ENCODE assay signal across 8 mouse cellular contexts in the genomic region with DNA sequence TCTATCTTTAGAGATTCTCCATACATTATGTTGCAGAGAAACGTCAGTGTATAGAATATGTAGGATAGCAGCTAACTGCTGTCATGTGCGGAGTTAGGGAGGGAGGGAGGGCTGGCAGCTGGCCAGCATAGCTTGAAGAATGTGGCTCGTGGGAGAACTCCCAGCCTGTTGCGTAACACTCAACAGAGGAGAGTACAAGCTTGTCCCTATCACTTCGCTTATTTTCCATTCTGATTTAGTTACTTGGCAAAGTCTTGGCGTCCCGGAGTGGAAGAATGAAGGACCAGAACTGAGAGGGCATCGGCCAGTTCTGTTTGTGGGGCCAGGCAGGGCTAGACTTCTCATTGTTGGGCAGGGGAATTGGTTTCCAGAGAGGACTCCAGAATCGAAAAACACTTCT. TPM values are rescaled to one million over a fixed set of nuclear protein-coding genes. Genes with fewer than 3 reads are reported as not detected.
A peak's percentile ranks its signal among the peaks of the same experiment; 100 is the strongest.
DNase-seq lines count a peak whose midpoint lies in the region; ATAC-seq lines count a peak whose summit lies in the region.
"Had no signal": no experiment of that assay in that cellular context is flagged by ENCODE, and none has a peak within 500 bp of the region (broad histone marks: within the 10 kb centered on the region; RNA-seq: fewer than 3 reads in every experiment).

No protein-coding gene starts in this region.

- no peak overlapping the region for H3K9ac ChIP-seq in intestine, embryonic 15.5 days
- no peak overlapping the region for H3K9ac ChIP-seq in midbrain, embryonic 15.5 days

- H3K36me3 ChIP-seq in intestine, embryonic 15.5 days: 0 out of 2 replicates have a peak, but pooled peaks cover 2% of the 10 kb centered on the region
- H3K36me3 ChIP-seq in midbrain, embryonic 15.5 days (replicated peaks): no peaks in the 10 kb centered on the region

- peak; percentile 45 to 47 for DNase-seq in adrenal gland, adult 18-20 months (ENCODE audit: low spot score in 2 of 2)
- DNase-seq in brain, embryonic 18.5 days (ENCODE audit: low read depth, low spot score): peak; percentile 40
- peak; percentile 48 for DNase-seq in gastrocnemius, postnatal 14 days
- peak; percentile 60 for DNase-seq in left cerebral cortex, postnatal 4 days
- peak; percentile 44 for DNase-seq in urinary bladder, postnatal 25 days (ENCODE audit: low spot score)

- intact Hi-C loops in gastrocnemius, postnatal 14 days (cut with DNase I; ENCODE audit: low total_unique reads): loop anchor here (5.0 kb wide), 1 partner anchor 113 kb away; no protein-coding TSS in a partner anchor
- intact Hi-C loops in left cerebral cortex, postnatal 4 days (cut with DNase I): loop anchor here (5.0 kb wide), 2 partner anchors 53 to 118 kb away; partner anchors contain the start of gene Mxi1

- peak; percentile 95 for ATAC-seq in intestine, embryonic 15.5 days
- ATAC-seq in midbrain, embryonic 15.5 days (replicated peaks): no peak

- H3K4me1 ChIP-seq in intestine, embryonic 15.5 days (replicated peaks): peaks cover 28% of the 10 kb centered on the region
- H3K4me1 ChIP-seq in midbrain, embryonic 15.5 days: peaks cover 18% of the 10 kb centered on the region

- peak overlapping the region; percentile 51 for H3K27ac ChIP-seq in intestine, embryonic 15.5 days
- 0 out of 2 replicates have a peak overlapping the region, but pooled peaks have one; percentile 26 for H3K27ac ChIP-seq in midbrain, embryonic 15.5 days

- 16% methylated on average over 9 of the region's 9 CpGs for WGBS in intestine, embryonic 15.5 days
- WGBS in midbrain, embryonic 15.5 days: 41% methylated on average over 9 of the region's 9 CpGs

- H3K4me3 ChIP-seq in intestine, embryonic 15.5 days (replicated peaks): no peak overlapping the region
- no peak overlapping the region for H3K4me3 ChIP-seq in midbrain, embryonic 15.5 days

- H3K27me3 ChIP-seq in intestine, embryonic 15.5 days (replicated peaks): no peaks in the 10 kb centered on the region
- no peaks in the 10 kb centered on the region for H3K27me3 ChIP-seq in midbrain, embryonic 15.5 days (replicated peaks)

- H3K4me2 ChIP-seq in intestine, embryonic 15.5 days (replicated peaks): peak overlapping the region; percentile 38
- no peak overlapping the region for H3K4me2 ChIP-seq in midbrain, embryonic 15.5 days

- no peaks in the 10 kb centered on the region for H3K9me3 ChIP-seq in intestine, embryonic 15.5 days
- no peaks in the 10 kb centered on the region for H3K9me3 ChIP-seq in midbrain, embryonic 15.5 days

RNA-seq across cellular contexts. Expression of gene Gm10197, which starts 6.6 kb away (rescaled TPM):
- not detected for total RNA-seq in adrenal gland, adult 18-20 months (2021)
- not detected for total RNA-seq in gastrocnemius, postnatal 14 days (2021)
- polyA plus RNA-seq in intestine, embryonic 15.5 days (2015; fragmentation: Nextera tagmentation; extraction: Ambion mirVana): 1.4 TPM in 1 of 2 replicates, not detected in the other
- total RNA-seq in left cerebral cortex, postnatal 4 days (2021): not detected
- polyA plus RNA-seq in midbrain, embryonic 15.5 days (2015; fragmentation: Nextera tagmentation; extraction: Ambion mirVana): 7.7 TPM in 1 of 2 replicates, not detected in the other
- total RNA-seq: gastrocnemius, postnatal 4 days had no signal

RNA-seq across cellular contexts. Expression of gene Smndc1, which starts 25.4 kb away (rescaled TPM):
- total RNA-seq in adrenal gland, adult 18-20 months (2021): 10 to 100 TPM; 41.5 to 44.2 TPM
- total RNA-seq in gastrocnemius, postnatal 14 days (2021): 10 to 100 TPM; 24.3 to 26.6 TPM
- polyA plus RNA-seq in intestine, embryonic 15.5 days (2015; fragmentation: Nextera tagmentation; extraction: Ambion mirVana): 42.0 and 42.7 TPM in 2 replicates
- total RNA-seq in left cerebral cortex, postnatal 4 days (2021): 10 to 100 TPM; 38.6 to 45.1 TPM
- polyA plus RNA-seq in midbrain, embryonic 15.5 days (2015; fragmentation: Nextera tagmentation; extraction: Ambion mirVana): 31.9 and 32.4 TPM in 2 replicates

RNA-seq across cellular contexts. Expression of gene Mxi1, which starts 54.6 kb away (rescaled TPM):
- 10 to 100 TPM; 29.2 to 35.0 TPM for total RNA-seq in adrenal gland, adult 18-20 months (2021)
- total RNA-seq in gastrocnemius, postnatal 14 days (2021): 10 to 100 TPM; 30.5 to 31.5 TPM
- 34.0 and 34.5 TPM in 2 replicates for polyA plus RNA-seq in intestine, embryonic 15.5 days (2015; fragmentation: Nextera tagmentation; extraction: Ambion mirVana)
- total RNA-seq in left cerebral cortex, postnatal 4 days (2021): 10 to 100 TPM; 32.5 to 34.7 TPM
- polyA plus RNA-seq in midbrain, embryonic 15.5 days (2015; fragmentation: Nextera tagmentation; extraction: Ambion mirVana): 49.6 and 53.3 TPM in 2 replicates
